Mouse (Mus musculus): ENCODE measurements around the gene Spata31d1b. TPM values are rescaled to one million over a fixed set of nuclear protein-coding genes. Genes with fewer than 3 reads are reported as not detected.

The Spata31d1b gene
- polyA plus RNA-seq, 1 experiment: 1.00 TPM

- TF ChIP-seq POLR2A (IDR thresholded peaks at IDR 0.05; ENCODE audit: control insufficient read depth, extremely low read depth, insufficient read depth, low read length, poor library complexity) (no peak), CTCF (IDR thresholded peaks at IDR 0.05; ENCODE audit: borderline replicate concordance, control insufficient read depth, extremely low read depth, insufficient read depth, low read length, poor library complexity) (no peak)
- no peak overlapping the region for H3K27ac ChIP-seq (ENCODE audit: control insufficient read depth, insufficient read depth, low read length)
- peaks cover 9% of the 10 kb centered on the region for H3K27me3 ChIP-seq (ENCODE audit: control insufficient read depth, insufficient read depth, low read length)
- WGBS: 5% methylated on average over 6 of the region's 6 CpGs
- DNase-seq: no peak
- no peaks in the 10 kb centered on the region for H3K36me3 ChIP-seq (ENCODE audit: control insufficient read depth, insufficient read depth, low read length)
- H3K4me1 ChIP-seq (replicated peaks; ENCODE audit: control insufficient read depth, insufficient read depth, low read length): peaks cover 20% of the 10 kb centered on the region
- no peak overlapping the region for H3K4me3 ChIP-seq (ENCODE audit: control insufficient read depth, insufficient read depth, low read length)
These were observed 39.8 kb upstream of the Spata31d1b start for GRCm38 (mm10) chr13:59672248-59672647.

- H3K27ac ChIP-seq (ENCODE audit: control insufficient read depth, insufficient read depth, low read length): no peak overlapping the region
- no peak overlapping the region for H3K4me3 ChIP-seq (ENCODE audit: control insufficient read depth, insufficient read depth, low read length)
- peaks cover 15% of the 10 kb centered on the region for H3K4me1 ChIP-seq (replicated peaks; ENCODE audit: control insufficient read depth, insufficient read depth, low read length)
- no peak for TF ChIP-seq POLR2A (IDR thresholded peaks at IDR 0.05; ENCODE audit: control insufficient read depth, extremely low read depth, insufficient read depth, low read length, poor library complexity)
- WGBS: 93% methylated on average over 7 of the region's 7 CpGs
- peaks cover 9% of the 10 kb centered on the region for H3K27me3 ChIP-seq (ENCODE audit: control insufficient read depth, insufficient read depth, low read length)
- H3K36me3 ChIP-seq (ENCODE audit: control insufficient read depth, insufficient read depth, low read length): no peaks in the 10 kb centered on the region
- DNase-seq: no peak
These were observed 38.5 kb upstream of the Spata31d1b start for GRCm38 (mm10) chr13:59673597-59673996.

- Histone ChIP-seq H3K4me3 (ENCODE audit: control insufficient read depth, insufficient read depth, low read length) (no peak overlapping the region), H3K27me3 (ENCODE audit: control insufficient read depth, insufficient read depth, low read length) (peaks cover 9% of the 10 kb centered on the region), H3K4me1 (replicated peaks; ENCODE audit: control insufficient read depth, insufficient read depth, low read length) (peaks cover 15% of the 10 kb centered on the region), H3K27ac (ENCODE audit: control insufficient read depth, insufficient read depth, low read length) (no peak overlapping the region), H3K36me3 (ENCODE audit: control insufficient read depth, insufficient read depth, low read length) (no peaks in the 10 kb centered on the region)
- no peak for TF ChIP-seq POLR2A (IDR thresholded peaks at IDR 0.05; ENCODE audit: control insufficient read depth, extremely low read depth, insufficient read depth, low read length, poor library complexity)
- no peak for TF ChIP-seq CTCF (IDR thresholded peaks at IDR 0.05; ENCODE audit: borderline replicate concordance, control insufficient read depth, extremely low read depth, insufficient read depth, low read length, poor library complexity)
- 24% methylated on average over 3 of the region's 3 CpGs for WGBS
- DNase-seq: no peak
These were observed 37.9 kb upstream of the Spata31d1b start for GRCm38 (mm10) chr13:59674215-59674614.

DNA sequence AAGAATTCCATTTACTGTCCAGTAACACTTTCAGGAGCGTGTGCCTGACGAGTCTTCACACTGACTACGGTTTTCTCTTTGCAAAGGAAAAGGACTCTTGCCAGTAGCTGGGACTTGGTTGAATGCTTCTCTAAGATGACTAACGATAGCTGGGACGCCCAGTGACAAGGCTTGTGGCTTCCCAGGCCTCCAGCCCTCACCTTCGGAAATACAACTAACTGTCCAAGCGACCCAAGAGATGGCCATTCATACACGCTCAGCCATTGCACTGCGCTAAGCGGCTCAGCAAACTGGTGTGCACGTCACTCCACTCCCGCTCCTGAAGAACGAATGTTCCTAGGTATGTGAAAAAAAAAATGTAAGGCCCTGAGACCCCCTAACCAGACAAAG lies 37.3 kb upstream of the Spata31d1b start:
- Histone ChIP-seq H3K36me3 (ENCODE audit: control insufficient read depth, insufficient read depth, low read length) (no peaks in the 10 kb centered on the region), H3K27ac (ENCODE audit: control insufficient read depth, insufficient read depth, low read length) (no peak overlapping the region), H3K4me1 (replicated peaks; ENCODE audit: control insufficient read depth, insufficient read depth, low read length) (peaks cover 15% of the 10 kb centered on the region), H3K4me3 (ENCODE audit: control insufficient read depth, insufficient read depth, low read length) (peak overlapping the region; percentile 27), H3K27me3 (ENCODE audit: control insufficient read depth, insufficient read depth, low read length) (peaks cover 9% of the 10 kb centered on the region)
- WGBS: 2% methylated on average over 13 of the region's 13 CpGs
- DNase-seq: no peak
- TF ChIP-seq POLR2A (IDR thresholded peaks at IDR 0.05; ENCODE audit: control insufficient read depth, extremely low read depth, insufficient read depth, low read length, poor library complexity) (no peak), CTCF (IDR thresholded peaks at IDR 0.05; ENCODE audit: borderline replicate concordance, control insufficient read depth, extremely low read depth, insufficient read depth, low read length, poor library complexity) (no peak)

DNA sequence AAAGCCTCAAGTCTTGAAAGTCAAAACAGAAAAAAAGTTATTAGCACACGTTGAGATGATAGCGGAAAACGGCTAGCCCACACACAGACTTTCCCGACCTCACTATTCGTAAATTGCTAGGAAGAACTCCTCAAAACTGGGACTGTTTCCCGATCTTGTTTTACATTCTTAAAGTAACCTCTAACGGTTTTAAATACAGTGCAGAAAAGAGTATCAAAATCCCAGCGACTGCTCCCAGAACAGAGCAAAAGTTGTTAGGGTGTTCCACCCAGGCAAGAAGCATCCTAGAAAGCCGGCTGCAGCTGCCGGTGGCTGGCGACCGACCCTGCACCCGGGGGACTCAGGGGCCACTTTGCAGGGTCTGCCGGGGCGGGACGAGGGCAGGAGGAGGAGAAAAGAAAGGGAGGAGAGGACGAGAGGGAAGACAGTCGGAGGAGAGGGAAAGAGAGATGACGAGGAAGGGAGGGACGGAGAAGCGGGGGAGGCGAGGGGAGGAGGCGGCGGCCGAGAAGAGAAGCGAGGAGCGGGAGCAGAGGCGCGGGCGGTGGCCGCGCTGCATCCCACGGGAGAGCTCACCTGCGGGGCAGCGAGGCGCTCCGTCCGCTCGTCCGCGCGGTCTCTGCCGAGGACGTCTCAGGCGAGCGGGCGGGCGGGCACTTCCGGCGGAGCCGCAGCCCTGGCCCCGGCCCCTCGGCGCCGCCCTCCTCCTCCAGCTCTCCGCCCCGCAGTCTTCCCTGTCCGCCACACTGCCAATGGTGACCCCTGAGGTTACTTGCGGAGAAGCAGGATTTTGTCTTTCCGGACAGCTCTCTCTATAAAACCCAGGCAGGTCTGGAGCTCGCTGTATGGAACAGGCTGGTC lies 36.7 kb upstream of the Spata31d1b start, which contains the start of gene Golm1:
Gene Golm1 (minus strand): TSS at position 661 of the 861 bp plus-strand sequence.
- no peak for TF ChIP-seq POLR2A (IDR thresholded peaks at IDR 0.05; ENCODE audit: control insufficient read depth, extremely low read depth, insufficient read depth, low read length, poor library complexity)
- TF ChIP-seq CTCF (IDR thresholded peaks at IDR 0.05; ENCODE audit: borderline replicate concordance, control insufficient read depth, extremely low read depth, insufficient read depth, low read length, poor library complexity): no peak
- no peaks in the 10 kb centered on the region for H3K36me3 ChIP-seq (ENCODE audit: control insufficient read depth, insufficient read depth, low read length)
- H3K4me3 ChIP-seq (ENCODE audit: control insufficient read depth, insufficient read depth, low read length): peak within 1 kb of the TSS; percentile 50
- H3K27ac ChIP-seq (ENCODE audit: control insufficient read depth, insufficient read depth, low read length): no peak within 1 kb of the TSS
- DNase-seq: peak; percentile 29
- 2% methylated on average over 60 of the region's 61 CpGs for WGBS
- peaks cover 9% of the 10 kb centered on the region for H3K27me3 ChIP-seq (ENCODE audit: control insufficient read depth, insufficient read depth, low read length)
- peaks cover 15% of the 10 kb centered on the region for H3K4me1 ChIP-seq (replicated peaks; ENCODE audit: control insufficient read depth, insufficient read depth, low read length)

DNA sequence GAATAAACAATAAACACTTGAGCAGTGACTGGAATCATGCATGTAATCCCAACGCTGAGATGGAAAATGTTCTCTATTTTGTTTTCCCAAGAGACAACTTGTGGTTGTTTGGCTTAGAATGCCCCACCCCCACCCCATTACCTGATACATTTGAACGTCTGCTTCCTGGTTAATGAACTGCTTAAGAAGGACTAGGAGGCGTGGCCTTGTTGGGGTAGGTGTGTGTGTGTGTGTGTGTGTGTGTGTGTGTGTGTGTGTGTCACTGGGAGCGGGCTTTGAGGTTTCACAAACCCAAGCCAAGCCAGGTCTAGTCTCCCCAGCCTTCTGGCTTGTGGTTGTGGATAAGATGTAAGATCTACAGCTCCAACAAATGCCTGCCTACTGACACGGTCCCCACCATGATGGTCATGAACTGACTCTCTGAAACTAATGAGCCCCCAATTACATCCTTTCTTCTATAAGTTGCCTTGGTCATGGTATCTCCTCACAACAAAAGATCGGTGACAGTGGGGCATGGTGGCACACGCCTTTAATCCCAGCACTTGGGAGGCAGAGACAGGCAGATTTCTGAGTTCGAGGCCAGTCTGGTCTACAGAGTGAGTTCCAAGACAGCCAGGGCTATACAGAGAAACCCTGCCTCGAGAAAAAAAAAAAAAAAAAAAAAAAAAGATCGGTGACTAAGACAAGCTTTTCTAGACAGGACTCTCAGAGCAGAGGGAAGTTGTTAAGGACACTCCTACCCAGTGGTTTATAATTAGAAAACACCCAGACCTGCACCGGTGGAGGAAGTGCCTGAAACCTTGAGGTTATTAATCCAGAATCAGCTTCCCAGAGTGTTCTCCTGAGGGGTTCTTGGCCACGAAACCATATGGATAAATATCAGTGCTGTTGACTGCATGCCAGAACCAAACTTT lies 35.5 kb upstream of the Spata31d1b start:
- Histone ChIP-seq H3K4me3 (ENCODE audit: control insufficient read depth, insufficient read depth, low read length) (no peak overlapping the region), H3K27me3 (ENCODE audit: control insufficient read depth, insufficient read depth, low read length) (peaks cover 9% of the 10 kb centered on the region), H3K36me3 (ENCODE audit: control insufficient read depth, insufficient read depth, low read length) (no peaks in the 10 kb centered on the region), H3K4me1 (replicated peaks; ENCODE audit: control insufficient read depth, insufficient read depth, low read length) (peaks cover 15% of the 10 kb centered on the region), H3K27ac (ENCODE audit: control insufficient read depth, insufficient read depth, low read length) (no peak overlapping the region)
- WGBS: 44% methylated on average over 12 of the region's 12 CpGs
- DNase-seq: no peak
- TF ChIP-seq CTCF (IDR thresholded peaks at IDR 0.05; ENCODE audit: borderline replicate concordance, control insufficient read depth, extremely low read depth, insufficient read depth, low read length, poor library complexity) (no peak), POLR2A (IDR thresholded peaks at IDR 0.05; ENCODE audit: control insufficient read depth, extremely low read depth, insufficient read depth, low read length, poor library complexity) (no peak)
